Mouse (Mus musculus) liver, embryonic 14.5 days (tissue): ENCODE results near the gene Eif4a1.

Source experiments
- CTCF ChIP-seq: IDR thresholded peaks from 2 replicates; pipeline ENCODE4 v1.5.1; 2016; ENCODE audit warnings: antibody characterized with exemption, low read depth, control low read depth
- EP300 ChIP-seq: IDR thresholded peaks from 2 replicates; pipeline ENCODE4 v1.6.1; 2016; ENCODE audit warnings: antibody characterized with exemption, low read depth

DNA sequence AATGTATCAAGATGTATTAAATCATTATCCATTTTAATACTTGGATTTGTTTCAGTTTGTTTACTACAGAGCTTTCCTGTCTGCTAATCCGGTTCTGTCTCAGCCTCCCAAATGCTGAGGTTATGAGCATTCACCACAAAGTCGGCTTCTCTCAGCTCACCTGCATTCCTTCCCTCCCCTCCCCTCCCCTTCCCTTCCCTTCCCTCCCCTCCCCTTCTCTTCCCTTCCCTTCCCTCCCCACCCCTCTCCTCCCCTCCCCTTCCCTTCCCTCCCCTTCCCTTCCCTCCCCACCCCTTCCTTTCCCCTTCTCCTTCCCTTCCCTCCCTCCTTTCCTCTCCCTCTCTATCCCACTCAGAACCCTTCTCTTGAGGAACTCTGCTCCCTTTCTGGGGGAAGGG lies 32.4 kb upstream of the Eif4a1 start:
- no peak for TF ChIP-seq CTCF
- TF ChIP-seq EP300 = no peak
